8 mouse cellular contexts compared by ENCODE assay signal in the genomic region with DNA sequence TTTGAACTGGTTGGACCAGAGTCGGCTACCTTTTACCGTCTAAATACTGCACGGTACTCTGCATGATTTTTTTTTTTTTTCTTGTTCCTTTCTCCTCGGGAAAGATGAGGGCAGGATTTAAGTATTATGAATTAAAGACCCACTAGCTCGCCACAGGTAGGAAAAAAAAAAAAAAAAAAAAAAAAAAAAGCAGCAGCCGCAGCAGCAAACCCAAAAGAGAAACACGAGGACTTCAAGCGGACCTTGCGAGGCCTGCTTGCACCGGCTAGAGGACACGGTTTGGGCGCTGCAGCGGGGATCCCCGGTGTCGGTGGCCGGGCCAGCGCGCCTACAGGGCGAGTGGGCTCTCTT. TPM values are rescaled to one million over a fixed set of nuclear protein-coding genes. Genes with fewer than 3 reads are reported as not detected.
DNase-seq lines count a peak whose midpoint lies in the region; ATAC-seq and TF ChIP-seq lines count a peak whose summit lies in the region.

No protein-coding gene starts in this region.

- TF ChIP-seq EP300 in liver, embryonic 14.5 days (IDR thresholded peaks at IDR 0.05; ENCODE audit: low read depth), result no peak

- no peaks in the 10 kb centered on the region for H3K36me3 ChIP-seq in heart, embryonic 12.5 days
- no peaks in the 10 kb centered on the region for H3K36me3 ChIP-seq in forebrain, embryonic 12.5 days (replicated peaks)
- no peaks in the 10 kb centered on the region for H3K36me3 ChIP-seq in liver, embryonic 14.5 days (replicated peaks; ENCODE audit: control insufficient read depth, insufficient read depth, low read depth)

- peak overlapping the region; percentile 85 for H3K9ac ChIP-seq in heart, embryonic 12.5 days
- H3K9ac ChIP-seq in forebrain, embryonic 12.5 days, result peak overlapping the region; percentile 68
- H3K9ac ChIP-seq in liver, embryonic 14.5 days (replicated peaks), result peak overlapping the region; percentile 91

- no peak for ATAC-seq in heart, embryonic 12.5 days (ENCODE audit: insufficient number of reproducible peaks, low FRiP score)
- peak; percentile 16 for ATAC-seq in CD4-positive, CD25-positive, alpha-beta regulatory T cell, adult 4 months
- ATAC-seq in forebrain, embryonic 12.5 days (ENCODE audit: low FRiP score), result no peak
- no peak for ATAC-seq in liver, embryonic 14.5 days (ENCODE audit: insufficient read depth)
- no peak; the same call in 1 of the 2 replicates for ATAC-seq in frontal cortex, adult (ENCODE audit: low TSS enrichment)

- H3K27ac ChIP-seq in heart, embryonic 12.5 days (ENCODE audit: poor library complexity, severe bottlenecking), result peak overlapping the region; percentile 99
- peak overlapping the region; percentile 98 for H3K27ac ChIP-seq in forebrain, embryonic 12.5 days
- H3K27ac ChIP-seq in liver, embryonic 14.5 days, result peak overlapping the region; percentile 82

- H3K9me3 ChIP-seq in heart, embryonic 12.5 days (replicated peaks), result no peaks in the 10 kb centered on the region
- H3K9me3 ChIP-seq in forebrain, embryonic 12.5 days, result no peaks in the 10 kb centered on the region
- no peaks in the 10 kb centered on the region for H3K9me3 ChIP-seq in liver, embryonic 14.5 days (ENCODE audit: control insufficient read depth, low read length)

- H3K4me3 ChIP-seq in heart, embryonic 12.5 days, result peak overlapping the region; percentile 85
- peak overlapping the region; percentile 95 for H3K4me3 ChIP-seq in forebrain, embryonic 12.5 days (replicated peaks)
- peak overlapping the region; percentile 85 for H3K4me3 ChIP-seq in liver, embryonic 14.5 days (ENCODE audit: insufficient read depth in 1 of 2, low read depth in 2 of 2, low read length in 2 of 2)

- WGBS in heart, embryonic 12.5 days, result under 1% methylated on average over 19 of the region's 19 CpGs
- WGBS in forebrain, embryonic 12.5 days, result 0% methylated on average over 18 of the region's 19 CpGs
- WGBS in liver, embryonic 14.5 days (ENCODE audit: insufficient replicate concordance), result under 1% methylated on average over 19 of the region's 19 CpGs

- peaks cover 13% of the 10 kb centered on the region for H3K4me1 ChIP-seq in heart, embryonic 12.5 days (replicated peaks)
- peaks cover 11% of the 10 kb centered on the region for H3K4me1 ChIP-seq in forebrain, embryonic 12.5 days
- peaks cover 6 to 9% of the 10 kb centered on the region in 2 experiments for H3K4me1 ChIP-seq in liver, embryonic 14.5 days (replicated peaks; ENCODE audit: control insufficient read depth in 2 of 2, insufficient read depth in 2 of 2, low read length in 1 of 2)

- H3K4me2 ChIP-seq in heart, embryonic 12.5 days, result peak overlapping the region; percentile 64
- peak overlapping the region; percentile 63 for H3K4me2 ChIP-seq in forebrain, embryonic 12.5 days
- peak overlapping the region; percentile 70 for H3K4me2 ChIP-seq in liver, embryonic 14.5 days (ENCODE audit: low read depth)

- no peak for DNase-seq in heart, postnatal 14 days
- no peak for DNase-seq in liver, embryonic 14.5 days (ENCODE audit: low read depth in 3 of 3, low spot score in 3 of 3)
- no peak for DNase-seq in thymus, postnatal 14 days
- no peak for DNase-seq in embryo, embryonic 10 days (ENCODE audit: low spot score)

- TF ChIP-seq CTCF in liver, embryonic 14.5 days (IDR thresholded peaks at IDR 0.05; ENCODE audit: low read depth), result no peak

- no peaks in the 10 kb centered on the region for H3K27me3 ChIP-seq in heart, embryonic 12.5 days (replicated peaks)
- no peaks in the 10 kb centered on the region for H3K27me3 ChIP-seq in forebrain, embryonic 12.5 days
- H3K27me3 ChIP-seq in liver, embryonic 14.5 days (ENCODE audit: control insufficient read depth, insufficient read depth, low read length), result no peaks in the 10 kb centered on the region

- intact Hi-C loops in heart, postnatal 14 days (cut with DNase I), result loop anchor here (5.0 kb wide), 2 partner anchors 131 to 421 kb away; no protein-coding TSS in a partner anchor

RNA-seq across cellular contexts. Expression of gene Atp2b1, which starts 0.6 kb away (rescaled TPM):
- 101 TPM in 2 replicates for polyA plus RNA-seq in heart, embryonic 12.5 days (2016; fragmentation: Nextera tagmentation; extraction: Ambion mirVana)
- 10 to 100 TPM; 71.4 to 77.9 TPM for total RNA-seq in heart, postnatal 14 days (2021)
- 100 to 1,000 TPM; 147 to 159 TPM for polyA plus RNA-seq in CD4-positive, CD25-positive, alpha-beta regulatory T cell, adult 4 months (2017; shearing (Covaris generic))
- polyA plus RNA-seq in forebrain, embryonic 12.5 days (2016; fragmentation: Nextera tagmentation; extraction: Ambion mirVana), result 93.6 and 96.1 TPM in 2 replicates
- 5.2 and 7.4 TPM in 2 replicates for polyA plus RNA-seq in liver, embryonic 14.5 days (2012; rRNA removed)
- 27.6 and 29.0 TPM in 2 replicates for polyA plus RNA-seq in liver, embryonic 14.5 days (2014; fragmentation: Nextera tagmentation; extraction: Ambion mirVana)
